Mouse (Mus musculus): Measurements from ENCODE around the gene Prpsap1. TPM values are rescaled to one million over a fixed set of nuclear protein-coding genes. Genes with fewer than 3 reads are reported as not detected.
"Not testable (repeated sequence)": the region's sequence is repeated elsewhere in the genome, so short reads cannot be mapped to it uniquely, and the experiment has no call there.

Prpsap1 gene
- total RNA-seq, 2 experiments from 2014 or later: 12.6 to 14.1 TPM

- no peak for DNase-seq
- intact Hi-C loops (cut with DNase I): no loop called here
Observed at GRCm38 (mm10) chr11:116521143-116521542, 27.1 kb upstream of the Prpsap1 start.

GRCm38 (mm10) chr11:116518482-116518881 is 24.5 kb upstream of the Prpsap1 start:
- intact Hi-C loops (cut with DNase I): no loop called here
- DNase-seq: no peak

GRCm38 (mm10) chr11:116515330-116516020 is 21.5 kb upstream of the Prpsap1 start:
- DNase-seq: no peak
- intact Hi-C loops (cut with DNase I): no loop called here

- intact Hi-C loops (cut with DNase I): no loop called here
- no peak for DNase-seq
Observed at GRCm38 (mm10) chr11:116513531-116514038, 19.6 kb upstream of the Prpsap1 start.

- intact Hi-C loops (cut with DNase I): no loop called here
- DNase-seq: no peak
Observed at GRCm38 (mm10) chr11:116512987-116513386, 19.0 kb upstream of the Prpsap1 start.

- intact Hi-C loops (cut with DNase I): no loop called here
- no peak for DNase-seq
Observed at GRCm38 (mm10) chr11:116512154-116512553, 18.2 kb upstream of the Prpsap1 start.

GRCm38 (mm10) chr11:116511301-116511868 is 17.4 kb upstream of the Prpsap1 start:
- intact Hi-C loops (cut with DNase I): no loop called here
- DNase-seq: no peak

GRCm38 (mm10) chr11:116508689-116509088 is 14.7 kb upstream of the Prpsap1 start:
- no peak for DNase-seq
- intact Hi-C loops (cut with DNase I): no loop called here

- DNase-seq: no peak
- intact Hi-C loops (cut with DNase I): no loop called here
Observed at GRCm38 (mm10) chr11:116506151-116506875, 12.3 kb upstream of the Prpsap1 start.

- intact Hi-C loops (cut with DNase I): no loop called here
- no peak for DNase-seq
Observed at GRCm38 (mm10) chr11:116505573-116505972, 11.6 kb upstream of the Prpsap1 start.

- intact Hi-C loops (cut with DNase I): no loop called here
- DNase-seq: no peak
Observed at GRCm38 (mm10) chr11:116504516-116504915, 10.5 kb upstream of the Prpsap1 start.

GRCm38 (mm10) chr11:116501005-116501746 is 7.2 kb upstream of the Prpsap1 start:
- intact Hi-C loops (cut with DNase I): no loop called here
- no peak for DNase-seq

GRCm38 (mm10) chr11:116499018-116499417 is 5.0 kb upstream of the Prpsap1 start:
- intact Hi-C loops (cut with DNase I): no loop called here
- no peak for DNase-seq

GRCm38 (mm10) chr11:116498596-116498995 is 4.6 kb upstream of the Prpsap1 start:
- no peak for DNase-seq
- intact Hi-C loops (cut with DNase I): no loop called here

- intact Hi-C loops (cut with DNase I): no loop called here
- DNase-seq: no peak
Observed at GRCm38 (mm10) chr11:116497313-116497712, 3.3 kb upstream of the Prpsap1 start.

- peak in 1 of 2 experiments; percentile 54 for DNase-seq
- intact Hi-C loops (cut with DNase I): no loop called here
Observed at GRCm38 (mm10) chr11:116494474-116495174, 622 bp upstream of the Prpsap1 start.

- intact Hi-C loops (cut with DNase I): no loop called here
- no peak for DNase-seq
Observed at GRCm38 (mm10) chr11:116493191-116493590, 811 bp downstream of the Prpsap1 start.

- intact Hi-C loops (cut with DNase I); DNase-seq: not testable (repeated sequence)
Observed at GRCm38 (mm10) chr11:116492507-116492906, 1.5 kb downstream of the Prpsap1 start.

- intact Hi-C loops (cut with DNase I): loop anchor here (2.0 kb wide), 1 partner anchor 461 kb away; the partner anchor contains the start of gene Unk
- no peak for DNase-seq
Observed at GRCm38 (mm10) chr11:116491338-116491737, 2.7 kb downstream of the Prpsap1 start.

Measured in gastrocnemius, postnatal 36 days (tissue).